Mouse (Mus musculus) central nervous system, embryonic 11.5 days (tissue): Measurements from ENCODE around the gene Taf15. TPM values are rescaled to one million over a fixed set of nuclear protein-coding genes. Genes with fewer than 3 reads are reported as not detected.

Source experiments
- polyA plus RNA-seq: library from polyadenylated mRNA; depleted of rRNA; stranded (reverse); fragments of >200 nt; gene quantifications from 2 replicates; pipeline ENCODE4 v1.2.3, GENCODE M21; 2012; rRNA removed

Taf15 gene
- 163 and 320 TPM in 2 replicates for polyA plus RNA-seq

DNA sequence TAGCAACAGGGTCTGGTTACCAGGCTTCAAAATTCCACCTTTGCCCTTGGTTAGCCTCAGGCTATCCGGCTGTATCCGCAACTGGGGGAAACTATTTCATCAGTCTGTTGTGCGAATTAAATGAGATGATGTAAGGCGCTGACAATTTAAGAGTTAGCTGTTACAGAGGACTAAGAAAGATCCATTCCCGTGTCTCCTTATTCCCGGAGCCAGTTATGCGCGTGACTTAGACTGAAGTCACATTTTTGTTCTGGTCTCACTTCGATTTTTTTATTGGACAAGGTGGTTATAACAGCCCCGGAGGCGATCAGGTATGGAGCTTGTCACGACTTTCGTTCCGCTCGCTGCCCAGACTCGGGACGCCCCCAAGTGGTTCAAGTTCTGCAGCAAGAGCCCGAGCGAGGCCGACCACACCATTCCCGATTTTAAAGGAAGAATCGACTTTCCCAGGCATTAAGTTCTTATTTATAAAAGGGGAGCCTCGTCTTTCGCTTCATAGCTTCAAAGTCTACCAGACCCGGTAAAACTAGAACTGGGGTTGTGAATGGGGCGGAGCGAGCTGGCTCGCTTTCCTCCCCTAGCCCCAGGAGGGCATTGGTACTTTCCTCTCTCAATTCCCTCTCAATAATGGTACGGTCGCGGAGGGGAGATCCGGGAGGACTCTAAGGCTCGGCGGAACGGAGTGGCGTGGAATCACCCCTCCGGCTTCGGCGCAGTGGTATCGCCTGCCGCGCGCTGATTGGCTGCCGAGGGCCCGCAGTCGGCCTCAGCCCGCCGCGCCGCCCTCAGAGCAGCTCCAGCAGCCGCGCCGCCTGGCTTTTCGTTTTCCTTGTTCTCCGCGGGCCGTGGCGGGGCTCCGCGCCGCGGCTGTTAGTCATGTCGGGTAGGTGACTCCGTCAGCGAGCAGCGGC lies at the start of gene Taf15:
Taf15 (plus strand) TSS at position 763 of the 911 bp plus-strand sequence.

DNA sequence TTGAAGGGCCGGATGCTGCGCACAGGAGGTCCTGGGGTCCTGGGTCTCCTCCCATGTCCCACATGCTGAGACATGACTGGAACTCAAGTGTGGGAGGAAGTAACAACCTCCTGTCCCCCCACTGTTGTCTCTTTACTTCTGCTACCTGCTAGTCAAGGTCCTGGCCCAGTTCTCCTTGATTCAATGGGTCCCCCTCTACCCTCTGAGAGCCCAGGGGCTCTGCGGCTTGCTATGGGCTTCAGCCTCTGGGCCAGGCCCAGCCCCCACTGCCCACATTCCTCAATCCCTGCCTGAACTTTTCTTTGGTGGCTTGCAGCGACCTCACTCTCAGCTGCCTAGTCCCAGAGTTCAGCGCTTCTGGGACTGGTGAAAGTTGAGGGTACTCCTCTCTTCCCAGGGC lies 43.5 kb upstream of the Taf15 start, which contains the start of gene Gas2l2:
Gas2l2 (minus strand) TSS at position 101 of the 400 bp plus-strand sequence.

DNA sequence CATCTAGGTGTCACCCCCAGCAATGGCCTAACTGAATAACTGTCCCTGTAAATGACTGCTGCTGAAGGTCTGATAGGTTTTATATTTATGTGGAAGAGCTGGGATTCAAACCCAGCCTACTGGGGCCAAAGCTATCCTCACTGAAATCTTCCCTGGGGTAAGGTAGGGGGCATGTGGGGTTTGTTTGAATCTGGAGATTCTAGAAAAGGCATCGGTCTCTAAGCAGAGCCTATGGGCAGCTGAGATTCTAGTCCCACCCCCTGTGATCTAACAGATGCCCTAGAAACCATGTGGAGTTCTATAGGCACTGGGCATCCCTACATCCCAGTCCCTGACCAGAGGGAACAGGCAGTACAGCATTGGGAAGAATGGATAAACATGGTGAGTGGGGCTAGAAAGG lies 35.5 kb upstream of the Taf15 start, which contains the start of gene 1700020L24Rik:
1700020L24Rik (plus strand) TSS at position 301 of the 400 bp plus-strand sequence.

DNA sequence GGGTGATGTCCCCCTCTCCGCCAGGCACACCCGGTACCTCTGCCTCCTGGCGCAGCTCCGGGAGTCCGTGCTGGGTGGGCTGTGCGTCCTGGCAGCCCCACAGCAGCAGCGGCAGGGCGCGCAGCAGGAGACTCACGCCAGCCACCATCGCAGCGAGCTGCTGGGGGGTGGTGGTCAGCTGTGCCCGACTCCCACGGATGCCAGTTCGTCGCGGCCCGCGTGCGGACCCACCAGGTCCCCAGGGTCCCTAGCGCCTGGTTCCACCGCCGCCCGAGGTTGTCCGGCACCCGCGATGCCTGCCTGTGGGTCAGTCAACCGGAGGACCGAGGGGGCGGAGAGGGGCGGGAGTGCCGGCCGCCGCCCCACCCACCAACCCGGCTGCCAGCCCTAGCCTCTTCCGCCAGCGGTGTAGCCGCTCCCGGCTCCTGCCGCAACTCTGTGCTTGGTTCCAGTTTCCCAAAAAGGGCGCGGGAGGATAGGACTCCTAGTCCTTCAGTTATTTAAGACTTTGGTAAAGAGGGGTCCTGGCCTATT lies 10.1 kb upstream of the Taf15 start, which contains the start of gene Mmp28:
Mmp28 (minus strand) TSS at position 361 of the 534 bp plus-strand sequence.

DNA sequence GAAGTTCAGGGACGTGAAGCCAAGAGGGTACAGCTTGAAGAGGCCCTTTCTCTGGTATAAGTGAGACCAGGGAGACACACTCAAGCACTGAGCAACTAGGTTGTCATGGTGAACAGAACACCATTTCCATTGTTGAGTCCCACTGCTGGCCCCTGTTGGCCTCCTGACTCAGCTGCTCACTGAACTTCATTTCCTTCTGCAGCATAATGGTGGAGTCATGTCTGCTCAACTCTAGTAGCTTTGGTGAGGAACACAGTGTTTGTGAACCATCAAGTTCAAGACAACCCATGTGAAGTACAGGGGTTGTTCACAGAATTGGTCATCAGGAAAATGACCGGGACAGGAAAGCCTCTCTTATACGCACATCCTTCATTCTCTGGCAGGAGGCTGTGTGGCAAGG lies 49.2 kb downstream of the Taf15 start, which contains the start of gene Heatr9:
Heatr9 (minus strand) TSS at position 101 of the 400 bp plus-strand sequence.

DNA sequence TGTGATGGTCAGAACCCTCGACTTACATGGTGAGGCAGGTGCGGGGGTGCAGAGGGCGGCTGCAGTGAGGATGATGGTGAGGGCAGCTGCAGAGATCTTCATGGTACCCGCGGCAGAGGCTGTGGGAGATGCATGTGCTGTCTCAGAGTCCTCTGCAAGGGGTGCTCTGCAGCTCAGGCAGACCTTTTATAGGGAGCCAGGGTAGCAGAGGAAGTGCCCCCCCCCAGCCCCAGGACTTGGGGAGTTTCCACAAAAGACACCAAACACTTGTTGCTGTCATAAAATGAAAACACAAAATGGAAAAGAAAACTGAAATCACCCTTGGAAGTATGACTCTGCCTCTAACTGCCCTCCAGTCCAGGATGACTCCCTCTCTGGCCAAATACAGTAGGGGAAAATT lies 57.5 kb downstream of the Taf15 start, which contains the start of gene Ccl5:
Ccl5 (minus strand) TSS at position 159 of the 400 bp plus-strand sequence.

Other genes starting within 250 kb of the Taf15 start
- 0.47 and 0.87 TPM in 2 replicates for gene Slfn14, start 186.4 kb upstream of the Taf15 start, polyA plus RNA-seq
- 67.5 and 90.3 TPM in 2 replicates for gene Ap2b1, start 174.1 kb upstream of the Taf15 start, polyA plus RNA-seq
- 9.6 and 10.0 TPM in 2 replicates for gene Pex12, start 170.5 kb upstream of the Taf15 start, polyA plus RNA-seq
- gene Rasl10b, start 63.9 kb upstream of the Taf15 start, polyA plus RNA-seq, result 13.3 TPM in 2 replicates
- 0.02 and 0.12 TPM in 2 replicates for gene Gas2l2, start 43.6 kb upstream of the Taf15 start, polyA plus RNA-seq
- gene 1700020L24Rik, start 35.4 kb upstream of the Taf15 start, polyA plus RNA-seq, result 0.48 and 0.51 TPM in 2 replicates
- 3.6 and 4.1 TPM in 2 replicates for gene Mmp28, start 10.0 kb upstream of the Taf15 start, polyA plus RNA-seq
- gene Heatr9, start 49.1 kb downstream of the Taf15 start, polyA plus RNA-seq, result not detected in 2 replicates
- not detected in 2 replicates for gene Ccl5, start 57.4 kb downstream of the Taf15 start, polyA plus RNA-seq
- gene Ccl9, start 105.5 kb downstream of the Taf15 start, polyA plus RNA-seq, result 1.2 and 1.3 TPM in 2 replicates
- 0.65 and 1.3 TPM in 2 replicates for gene Ccl6, start 120.0 kb downstream of the Taf15 start, polyA plus RNA-seq
- gene Rpl9-ps1, start 172.5 kb downstream of the Taf15 start, polyA plus RNA-seq, result not detected in 2 replicates
- 0.85 and 0.98 TPM in 2 replicates for gene Ccl3, start 176.3 kb downstream of the Taf15 start, polyA plus RNA-seq
- 0.13 and 0.21 TPM in 2 replicates for gene Ccl4, start 189.5 kb downstream of the Taf15 start, polyA plus RNA-seq
- gene Wfdc17, start 230.9 kb downstream of the Taf15 start, polyA plus RNA-seq, result 0.34 and 0.48 TPM in 2 replicates
- not detected in 2 replicates for gene Wfdc18, start 235.9 kb downstream of the Taf15 start, polyA plus RNA-seq